Mouse (Mus musculus) layer of hippocampus, postnatal 25 days (tissue): Measurements from ENCODE around the gene Ift80. TPM values are rescaled to one million over a fixed set of nuclear protein-coding genes. Genes with fewer than 3 reads are reported as not detected.

Experiments
- microRNA-seq, 2 experiments: library from miRNA; unstranded; fragments of <30 nt; microRNA quantifications; one replicate each; pipeline ENCODE4 v1.2.0; 2021
- total RNA-seq, 2 experiments: library from RNA; stranded (reverse); gene quantifications; 2 replicates each; pipeline ENCODE4 v1.2.3; 2021

Ift80 gene
- total RNA-seq, 2 experiments from 2014 or later: 23.5 to 23.9 TPM

Small RNAs within 50 kb of the gene (microRNA-seq; reads per million reads assigned to microRNA genes)
- 486 to 615 reads per million in 2 experiments for gene Mir15b
- gene Mir16-2: 45.4 to 93.6 reads per million in 2 experiments

Other genes starting within 250 kb of the Ift80 start
- gene 1110032F04Rik, start 135.0 kb downstream of the Ift80 start, total RNA-seq: 10 to 100 TPM in 1 of 2 experiments, 1 to 10 TPM in 1; 9.4 to 10.6 TPM
- gene Smc4, start 168 bp upstream of the Ift80 start, total RNA-seq: 1 to 10 TPM; 6.8 to 7.0 TPM
- 10 to 100 TPM; 13.0 to 14.6 TPM for gene Trim59, start 40.2 kb upstream of the Ift80 start, total RNA-seq
- 10 to 100 TPM; 79.5 to 84.7 TPM for gene Kpna4, start 122.5 kb upstream of the Ift80 start, total RNA-seq
- not detected for gene Arl14, start 217.8 kb upstream of the Ift80 start, total RNA-seq